ENCODE assay signal across 8 mouse cellular contexts in genomic region chr9:50235908-50236307, GRCm38 (mm10).
DNase-seq lines count a peak whose midpoint lies in the region; ATAC-seq lines count a peak whose summit lies in the region.

No protein-coding gene starts in this region.

- H3K4me1 ChIP-seq in hindbrain, embryonic 11.5 days (replicated peaks; ENCODE audit: control insufficient read depth, insufficient read depth, low read length): peaks cover 3% of the 10 kb centered on the region; the same call in 1 of the 2 replicates

- intact Hi-C loops in left cerebral cortex, postnatal 4 days (cut with DNase I): no loop called here

- H3K27me3 ChIP-seq in hindbrain, embryonic 11.5 days (ENCODE audit: control insufficient read depth, insufficient read depth, low read length): no peaks in the 10 kb centered on the region

- peak; percentile 60 for ATAC-seq in hindbrain, embryonic 11.5 days (ENCODE audit: low FRiP score)

- H3K27ac ChIP-seq in hindbrain, embryonic 11.5 days (ENCODE audit: low read depth, low read length): peak overlapping the region; percentile 37; the same call in 1 of the 2 replicates

- H3K36me3 ChIP-seq in hindbrain, embryonic 11.5 days (ENCODE audit: control insufficient read depth, insufficient read depth, low read length): no peaks in the 10 kb centered on the region

- no peak overlapping the region for H3K9ac ChIP-seq in hindbrain, embryonic 11.5 days (ENCODE audit: low read depth, low read length)

- no peak overlapping the region for H3K4me3 ChIP-seq in hindbrain, embryonic 11.5 days (ENCODE audit: low read depth, low read length)

- peak; percentile 2 for DNase-seq in cerebellum, adult 11-12 months
- no peak for DNase-seq in cerebellum, postnatal 4 days (ENCODE audit: low spot score in 2 of 2)
- DNase-seq in left cerebral cortex, postnatal 4 days: peak; percentile 49
- no peak for DNase-seq in left cerebral cortex, adult 11 months (ENCODE audit: low spot score)
- peak; percentile 50 for DNase-seq in hindbrain, embryonic 11.5 days (ENCODE audit: low spot score)
- DNase-seq in retina, embryonic 14.5 days (ENCODE audit: low spot score): peak; percentile 80
- DNase-seq in urinary bladder, postnatal 25 days (ENCODE audit: low spot score): no peak
- DNase-seq in c-Kit-positive CD71-positive TER-119-positive erythroid progenitor cells, embryonic 14.5 days (ENCODE audit: low spot score): no peak

- no peak overlapping the region for H3K4me2 ChIP-seq in hindbrain, embryonic 11.5 days (replicated peaks; ENCODE audit: low read depth, low read length)

- no peaks in the 10 kb centered on the region for H3K9me3 ChIP-seq in hindbrain, embryonic 11.5 days (ENCODE audit: control insufficient read depth, low read length)

- 4% methylated on average over 1 of the region's 1 CpGs for WGBS in hindbrain, embryonic 11.5 days

Comparison
In these comparisons a context has a peak if more than half of its experiments do, and no peak if none do; other contexts are left out.
1. DNase-seq: peak in cerebellum, adult 11-12 months (single experiment), left cerebral cortex, postnatal 4 days (single experiment), hindbrain, embryonic 11.5 days (single experiment) and retina, embryonic 14.5 days (single experiment); none in cerebellum, postnatal 4 days (0 of 2), left cerebral cortex, adult 11 months (single experiment), urinary bladder, postnatal 25 days (single experiment) and c-Kit-positive CD71-positive TER-119-positive erythroid progenitor cells, embryonic 14.5 days (single experiment).